Mouse (Mus musculus): ENCODE results near the gene Pax2.

DNA sequence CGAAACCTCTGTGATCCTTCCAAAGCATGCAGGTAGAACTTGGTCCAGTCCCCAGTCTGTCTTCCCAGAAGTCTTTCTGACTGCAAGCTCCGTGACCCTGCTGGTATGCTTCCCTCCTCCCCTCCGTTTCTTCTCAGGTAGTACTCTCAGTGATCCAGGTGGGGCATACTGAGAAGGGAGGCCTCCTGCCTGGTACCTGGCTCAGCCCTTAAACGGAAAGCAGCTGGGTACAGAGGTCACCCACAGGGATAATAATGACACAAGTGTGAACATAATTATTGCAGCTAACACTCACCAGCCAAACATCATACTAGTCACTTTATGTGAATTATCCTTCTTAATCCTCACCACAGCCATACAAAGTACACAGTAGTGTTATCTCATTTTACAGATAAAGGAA is 28.5 kb downstream of the Pax2 start:
- no peak for TF ChIP-seq CTCF (IDR thresholded peaks at IDR 0.05; ENCODE audit: borderline replicate concordance, extremely low read depth, insufficient read depth, insufficient read length)
- TF ChIP-seq POLR2A (IDR thresholded peaks at IDR 0.05; ENCODE audit: borderline replicate concordance, extremely low read depth, insufficient read depth, insufficient read length, poor library complexity, severe bottlenecking) = no peak
